Mouse (Mus musculus) ovary, postnatal 10 days (tissue): ENCODE results near the gene Gm14403.
"Not testable (repeated sequence)": the region's sequence is repeated elsewhere in the genome, so short reads cannot be mapped to it uniquely, and the experiment has no call there.

ENCODE experiments used
- DNase-seq: peaks from one replicate; pipeline ENCODE4 v3.0.0; 2022; ENCODE audit warnings: low spot score

Gm14403 gene

DNA sequence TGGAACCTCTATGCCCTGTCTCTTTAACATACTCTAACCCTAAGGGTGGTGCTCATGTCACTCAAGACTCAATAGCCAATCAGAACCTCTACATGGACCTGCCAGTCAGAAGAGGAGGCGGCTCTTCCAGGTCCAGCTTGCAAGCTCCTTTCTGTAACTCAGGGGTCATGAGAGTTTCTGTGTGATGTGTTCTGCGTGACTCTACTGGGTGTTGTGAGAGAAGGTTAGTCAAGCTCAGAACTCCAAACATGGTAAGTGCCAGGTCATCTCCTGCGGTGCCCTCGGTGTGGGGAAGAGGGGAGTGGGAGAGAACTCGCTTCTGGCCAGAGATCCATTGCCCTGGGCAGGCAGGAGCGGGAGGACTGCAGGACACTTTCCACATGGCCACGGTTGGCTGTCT, at the start of gene Gm14403:
TSS of gene Gm14403 (plus strand) at position 149 of the 400 bp plus-strand sequence.
- peak; percentile 53 for DNase-seq

DNA sequence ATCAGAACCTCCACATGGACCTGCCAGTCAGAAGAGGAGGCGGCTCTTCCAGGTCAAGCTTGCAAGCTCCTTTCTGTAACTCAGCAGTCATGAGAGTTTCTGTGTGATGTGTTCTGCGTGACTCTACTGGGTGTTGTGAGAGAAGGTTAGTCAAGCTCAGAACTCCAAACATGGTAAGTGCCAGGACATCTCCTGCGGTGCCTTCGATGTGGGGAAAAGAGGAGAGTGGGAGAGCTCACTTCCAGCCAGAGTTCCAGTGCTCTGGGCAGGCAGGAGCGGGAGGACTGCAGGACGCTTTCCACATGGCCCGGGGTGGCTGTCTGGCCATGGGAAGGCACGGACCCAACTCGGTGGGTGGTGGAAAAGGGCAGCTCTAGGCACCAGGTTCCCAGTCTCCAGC, 33.3 kb upstream of the Gm14403 start, which contains the start of gene Zfp970:
TSS of gene Zfp970 (plus strand) at position 58 of the 400 bp plus-strand sequence.
- DNase-seq, result not testable (repeated sequence)

DNA sequence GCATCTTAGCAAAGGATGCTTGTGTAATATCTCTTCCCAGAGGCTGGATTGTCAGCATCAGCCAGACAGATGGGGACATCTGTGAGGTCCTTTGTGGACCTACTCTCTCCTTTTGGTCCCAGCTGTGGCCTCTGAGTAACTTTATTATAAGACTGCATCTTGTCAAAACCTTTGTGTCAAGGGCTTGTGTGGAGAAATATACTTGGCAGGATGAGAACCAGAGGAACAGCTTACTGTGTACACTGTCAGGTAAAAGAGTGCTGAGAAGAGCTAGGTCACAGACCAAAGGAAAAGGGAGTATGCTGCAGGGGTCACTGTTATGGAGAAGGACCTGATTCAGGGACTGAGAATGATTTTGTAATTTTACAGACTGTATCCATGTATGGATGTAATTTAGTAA, 29.8 kb upstream of the Gm14403 start:
- DNase-seq, result not testable (repeated sequence)

DNA sequence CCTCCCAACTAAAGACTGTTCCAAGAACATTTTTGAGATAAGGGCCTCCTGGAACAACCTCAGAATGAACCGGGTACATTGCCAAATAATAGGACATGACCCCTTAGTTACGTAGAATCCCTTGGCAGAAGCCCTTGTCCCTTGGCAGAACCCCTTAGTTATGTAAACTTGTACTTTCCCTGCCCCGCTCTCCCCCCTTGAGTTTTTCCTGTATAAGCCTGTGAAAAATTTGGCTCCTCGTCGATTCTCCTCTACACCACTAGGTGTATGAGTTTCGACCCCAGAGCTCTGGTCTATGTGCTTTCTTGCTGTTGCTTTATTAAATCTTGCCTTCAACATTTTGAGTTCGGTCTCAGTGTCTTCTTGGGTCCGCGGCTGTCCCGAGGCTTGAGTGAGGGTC, 25.8 kb upstream of the Gm14403 start:
- not testable (repeated sequence) for DNase-seq

DNA sequence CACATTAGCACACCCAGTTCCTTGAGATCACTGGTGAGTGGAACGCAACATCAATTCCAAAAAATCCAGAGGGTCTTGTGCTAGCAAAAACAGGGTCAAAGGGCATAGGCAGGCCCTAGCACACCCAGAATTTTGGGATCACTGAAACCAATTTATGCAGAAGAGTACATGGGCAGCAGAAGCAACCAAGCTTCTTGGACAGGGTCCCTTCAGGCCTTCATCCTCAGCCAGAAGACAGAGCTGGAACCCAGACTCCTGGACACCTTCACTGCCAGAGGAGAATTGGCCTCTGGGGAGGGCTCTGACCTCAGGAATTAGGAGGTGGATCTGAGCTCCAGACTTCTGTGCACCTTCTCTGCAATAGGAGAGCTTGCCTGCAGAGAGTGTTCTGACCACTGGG, 16.0 kb upstream of the Gm14403 start:
- not testable (repeated sequence) for DNase-seq

DNA sequence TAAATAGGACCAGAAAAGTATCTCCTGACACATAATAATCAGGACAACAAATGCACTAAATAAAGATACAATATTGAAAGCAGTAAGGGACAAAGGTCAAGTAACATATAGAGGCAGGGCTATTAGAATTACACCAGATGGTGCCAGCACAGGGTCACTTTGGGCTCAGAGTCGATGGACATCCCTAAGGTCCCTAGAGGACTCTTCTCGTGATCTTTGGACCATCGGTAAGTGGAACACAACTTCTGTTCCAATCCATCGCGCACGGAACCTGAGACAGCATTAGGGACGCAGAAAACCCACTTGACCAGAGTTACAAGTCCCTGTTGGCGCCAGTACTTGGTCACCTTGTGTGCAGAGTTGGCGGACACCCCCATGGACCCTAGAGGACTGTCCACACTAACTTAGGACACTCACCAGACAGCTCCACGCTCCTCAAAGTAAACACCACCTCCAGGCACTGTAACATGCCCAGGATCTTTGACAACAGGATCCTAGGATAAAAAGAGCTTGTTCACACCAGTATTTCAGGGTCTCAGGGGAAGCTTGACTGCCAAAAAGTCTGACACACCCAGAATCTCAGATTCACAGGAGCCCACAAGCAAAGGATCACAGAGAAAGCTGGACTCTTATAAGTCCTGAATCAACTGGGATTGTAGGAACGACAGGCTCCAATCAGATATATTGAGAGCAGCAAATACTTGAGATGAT, 14.6 kb upstream of the Gm14403 start:
- not testable (repeated sequence) for DNase-seq

DNA sequence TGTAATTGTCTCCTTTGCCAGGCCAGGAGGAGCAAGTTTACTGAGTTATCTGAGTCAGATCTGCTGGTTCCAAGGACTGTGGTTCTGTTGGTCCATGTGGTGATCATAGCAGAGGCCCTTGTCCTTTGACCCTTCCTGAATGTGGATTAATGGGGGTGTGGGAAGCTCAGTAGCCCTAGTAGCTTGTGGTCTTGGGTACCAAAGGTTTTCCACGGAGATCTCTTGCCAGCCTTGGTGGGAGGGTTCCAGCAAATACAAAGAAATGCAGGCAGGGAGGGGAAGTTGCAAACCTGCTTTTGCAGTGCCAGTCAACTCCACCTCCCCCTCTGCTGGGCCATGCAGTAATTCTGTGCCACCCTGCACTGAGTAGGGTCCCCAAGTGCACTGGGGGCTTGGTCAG, 1.2 kb downstream of the Gm14403 start:
- not testable (repeated sequence) for DNase-seq

DNA sequence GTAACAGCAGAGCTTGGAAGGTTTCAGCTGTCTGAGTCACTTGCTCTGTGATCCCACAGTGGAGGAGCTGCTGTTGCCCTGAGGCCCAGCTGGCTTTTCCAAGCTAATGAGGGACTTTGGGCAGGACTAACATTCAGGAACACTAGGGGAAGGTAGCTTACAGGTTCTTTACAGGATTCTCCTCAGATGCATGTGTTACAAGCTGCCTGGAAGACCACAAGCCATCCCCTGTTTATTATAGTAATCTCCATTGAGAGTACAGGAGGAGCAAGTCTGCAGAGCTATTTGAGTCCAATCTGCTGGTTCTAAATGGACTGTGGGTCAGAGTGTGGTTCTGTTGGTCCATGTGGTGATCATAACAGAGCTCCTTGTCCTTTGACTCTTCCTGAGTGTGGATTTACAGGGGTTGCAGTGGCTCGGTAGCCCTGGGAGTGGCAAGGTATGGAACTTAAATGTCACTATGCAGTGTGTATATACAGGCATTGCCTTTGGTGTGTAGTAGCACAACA, 7.2 kb downstream of the Gm14403 start:
- not testable (repeated sequence) for DNase-seq

DNA sequence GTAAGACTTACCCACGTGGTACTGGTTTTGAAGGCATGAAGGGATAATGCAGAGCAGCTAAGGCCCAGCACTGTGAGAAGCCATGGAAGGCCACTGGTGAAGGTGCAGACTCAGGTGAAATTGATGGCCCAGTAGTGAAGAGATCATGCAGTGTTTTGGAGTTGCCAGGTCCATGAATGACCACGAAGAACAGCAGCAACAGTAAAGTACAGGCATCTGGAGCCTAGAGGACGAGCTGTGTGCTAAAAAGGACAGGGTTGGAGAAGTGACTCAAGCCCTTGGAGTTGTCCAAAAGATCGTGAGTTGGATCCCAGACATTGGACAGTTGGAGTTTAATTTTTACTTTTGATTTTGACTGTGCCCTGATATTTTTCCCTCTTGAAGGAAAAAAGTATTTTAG, 13.4 kb downstream of the Gm14403 start:
- DNase-seq, result not testable (repeated sequence)

DNA sequence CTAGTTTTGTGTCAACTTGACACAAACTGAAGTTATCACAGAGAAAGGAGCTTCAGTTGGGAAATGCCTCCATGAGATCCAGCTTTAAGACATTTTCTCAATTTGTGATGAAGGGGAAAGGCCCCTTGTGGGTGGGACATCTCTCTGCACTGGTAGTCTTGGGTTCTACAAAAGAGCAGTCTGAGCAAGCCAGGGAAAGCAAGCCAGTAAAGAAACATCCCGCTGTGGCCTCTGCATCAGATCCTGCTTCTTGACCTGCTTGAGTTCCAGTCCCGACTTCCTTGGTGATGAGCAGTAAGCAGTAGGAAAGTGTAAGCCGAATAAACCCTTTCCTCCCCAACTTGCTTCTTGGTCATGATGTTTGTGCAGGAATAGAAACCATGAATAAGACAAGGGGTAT, 14.0 kb downstream of the Gm14403 start:
- DNase-seq, result not testable (repeated sequence)

DNA sequence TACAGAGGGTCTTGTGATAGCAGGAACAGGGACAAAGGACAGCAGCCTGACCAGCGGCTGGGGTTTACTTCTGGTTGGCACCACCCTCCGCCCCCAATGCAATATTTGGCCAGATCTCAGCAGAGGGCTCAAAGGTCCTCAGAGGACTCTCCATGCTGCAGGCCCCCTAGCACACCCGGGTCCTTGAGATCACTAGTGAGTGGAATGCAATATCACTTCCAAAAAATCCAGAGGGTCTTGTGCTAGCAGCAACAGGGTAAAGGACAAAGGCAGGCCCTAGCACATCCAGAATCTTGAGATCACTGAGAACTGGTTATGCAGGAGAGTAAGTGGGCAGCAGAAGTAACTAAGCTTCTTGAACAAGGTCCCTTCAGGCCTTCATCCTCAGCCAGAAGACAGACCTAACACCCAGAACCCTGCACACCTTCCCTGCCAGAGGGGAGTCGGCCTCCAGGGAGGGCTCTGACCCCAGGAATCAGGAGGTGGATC, 16.0 kb downstream of the Gm14403 start:
- not testable (repeated sequence) for DNase-seq

DNA sequence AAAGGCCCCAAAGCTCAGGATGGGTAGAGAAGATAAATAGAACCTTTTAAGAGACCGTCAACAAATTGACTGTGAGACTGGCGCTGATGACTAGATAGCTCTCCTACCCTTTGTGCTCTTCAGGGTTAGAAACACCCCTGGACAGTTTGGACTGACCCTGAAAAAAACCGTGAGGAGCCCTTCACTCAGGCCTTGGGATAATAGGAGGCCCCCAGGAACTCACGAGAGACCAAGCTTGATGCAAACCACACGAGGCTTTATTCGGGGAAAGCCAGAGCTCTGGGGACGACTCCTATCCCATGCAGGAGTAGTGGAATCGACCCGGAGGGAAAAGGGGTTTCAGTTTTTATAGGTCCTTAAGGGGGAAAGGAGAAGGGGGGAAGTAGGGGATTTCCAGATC, 19.7 kb downstream of the Gm14403 start:
- DNase-seq, result not testable (repeated sequence)

DNA sequence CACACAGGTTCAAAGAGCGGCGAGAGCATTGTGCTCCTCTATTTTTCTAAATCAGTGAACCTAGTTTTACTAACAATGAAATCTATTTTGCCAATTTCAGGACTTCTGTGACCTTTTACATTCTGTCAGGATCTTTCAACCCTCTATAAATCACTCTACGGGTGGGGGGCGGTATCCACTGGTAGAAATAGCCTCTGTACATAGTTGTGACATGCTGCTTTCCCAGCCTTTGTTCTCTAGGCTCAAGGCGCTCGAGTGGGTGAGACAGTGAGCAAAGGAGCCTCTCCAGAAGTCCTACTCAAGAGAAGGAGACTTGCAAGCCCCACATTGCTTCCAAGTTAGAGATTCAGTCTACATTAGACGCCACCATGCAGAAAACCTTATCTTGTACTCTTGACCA, 20.3 kb downstream of the Gm14403 start:
- not testable (repeated sequence) for DNase-seq

DNA sequence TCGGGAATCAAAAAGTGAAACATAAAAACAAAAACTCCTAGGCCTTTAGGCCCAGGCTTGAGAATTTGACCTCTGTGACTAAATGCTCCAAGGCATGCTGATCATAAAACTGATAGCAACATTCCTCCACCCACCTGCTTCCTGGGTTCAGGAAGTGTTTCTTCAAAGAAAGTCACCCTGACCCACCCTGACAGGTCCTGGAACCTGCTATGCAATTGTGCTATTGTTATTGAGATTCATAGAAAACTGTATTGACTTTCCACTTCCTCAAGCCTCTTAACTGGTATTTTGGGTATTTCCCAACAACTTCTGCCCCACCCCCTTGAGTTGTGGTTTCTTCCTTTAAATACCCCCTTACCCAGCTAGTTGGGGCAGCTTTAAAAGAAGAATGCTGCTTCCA, 20.9 kb downstream of the Gm14403 start:
- not testable (repeated sequence) for DNase-seq

DNA sequence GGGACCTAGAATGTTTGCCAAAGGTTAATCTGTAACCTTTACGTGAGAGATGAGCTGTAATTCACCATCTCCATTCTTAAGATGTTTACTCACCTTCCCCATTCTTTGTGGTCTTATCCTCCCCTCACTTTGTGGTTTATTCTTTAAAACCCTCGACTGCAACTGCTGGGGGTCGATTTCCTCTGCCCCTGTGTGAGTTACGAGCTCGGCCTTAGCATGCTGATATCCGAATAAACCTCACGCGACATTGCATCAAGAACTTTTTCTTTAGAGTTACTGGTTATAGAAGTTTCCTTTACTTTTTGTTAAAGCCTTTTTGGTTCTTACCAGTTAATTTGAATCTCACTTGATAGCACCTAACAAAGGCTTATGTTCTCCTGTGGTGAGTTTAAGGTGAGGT, 22.0 kb downstream of the Gm14403 start:
- no peak for DNase-seq

DNA sequence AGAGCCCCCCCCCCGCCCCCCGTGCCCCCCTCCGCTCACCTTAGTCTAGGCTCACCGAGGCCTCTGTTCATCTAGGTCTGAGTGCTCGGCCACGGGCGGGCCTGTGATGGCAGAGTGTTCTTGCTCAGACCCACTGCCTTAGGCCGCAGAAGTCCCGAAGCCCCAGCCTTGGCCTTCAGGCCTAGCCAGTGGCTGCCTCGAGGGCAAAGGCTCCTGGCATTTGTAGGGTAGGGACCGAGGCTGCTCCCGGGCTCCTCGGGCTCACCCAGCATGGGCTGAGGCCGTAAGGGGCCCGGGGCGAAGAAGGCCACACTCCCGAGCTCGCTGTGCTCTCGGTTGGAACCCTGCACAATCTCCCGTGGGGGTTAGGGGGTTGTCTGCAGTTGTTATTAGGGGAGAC, 25.0 kb downstream of the Gm14403 start:
- DNase-seq, result no peak

DNA sequence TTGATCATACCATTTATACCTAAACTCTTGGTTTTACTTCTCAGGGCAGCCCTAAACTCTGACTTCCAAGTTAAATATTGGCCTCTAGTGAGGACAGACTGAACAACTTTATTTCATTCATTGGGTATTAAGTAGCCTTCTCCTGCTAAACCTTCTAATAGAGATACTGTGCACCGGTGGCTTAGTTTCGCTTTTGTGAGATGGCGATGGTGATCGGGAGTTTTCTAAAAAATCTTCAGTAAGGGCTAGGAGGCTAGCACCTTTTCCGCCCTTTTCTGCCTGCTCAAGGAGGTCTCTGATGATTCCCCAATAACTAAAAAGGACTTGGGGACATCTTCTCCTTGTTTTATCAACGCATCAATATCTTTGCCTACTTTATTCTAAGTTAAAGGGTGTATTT, 25.7 kb downstream of the Gm14403 start:
- not testable (repeated sequence) for DNase-seq

DNA sequence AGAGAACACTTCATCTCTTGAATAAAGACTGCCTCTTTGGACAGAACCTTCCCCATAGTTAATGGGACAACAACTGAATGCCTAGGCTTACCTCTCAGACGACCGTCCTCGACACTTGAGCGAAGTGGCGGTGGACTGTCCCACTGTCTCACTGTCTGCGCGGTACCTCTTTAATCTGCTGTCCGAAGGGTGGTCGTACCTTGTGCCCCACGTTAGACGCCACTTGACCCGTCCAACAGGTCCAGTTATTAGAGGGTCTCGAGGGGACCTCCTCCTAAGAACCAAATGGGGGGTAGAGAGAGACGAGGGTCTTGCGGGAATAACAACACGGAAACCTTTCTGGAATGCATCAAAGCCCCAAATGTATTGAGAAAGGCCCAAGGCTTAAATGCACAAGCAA, 26.2 kb downstream of the Gm14403 start:
- DNase-seq, result not testable (repeated sequence)

DNA sequence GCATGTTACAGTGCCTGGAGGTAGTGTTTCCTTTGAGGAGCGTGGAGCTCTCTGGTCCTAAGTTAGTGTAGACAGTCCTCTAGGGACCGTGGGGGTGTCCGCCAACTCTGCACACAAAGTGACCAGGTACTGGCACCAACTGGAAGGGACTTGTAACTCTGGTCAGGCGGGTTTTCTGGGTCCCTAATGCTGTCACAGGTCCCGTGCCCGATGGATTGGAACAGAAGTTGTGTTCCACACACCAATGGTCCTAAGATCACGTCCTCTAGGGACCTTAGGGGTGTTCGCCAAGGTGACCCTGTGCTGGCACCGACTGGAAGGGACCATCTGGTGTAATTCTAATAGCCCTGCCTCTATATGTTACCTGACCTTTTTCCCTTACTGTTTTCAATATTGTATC, 37.9 kb downstream of the Gm14403 start:
- DNase-seq, result no peak

DNA sequence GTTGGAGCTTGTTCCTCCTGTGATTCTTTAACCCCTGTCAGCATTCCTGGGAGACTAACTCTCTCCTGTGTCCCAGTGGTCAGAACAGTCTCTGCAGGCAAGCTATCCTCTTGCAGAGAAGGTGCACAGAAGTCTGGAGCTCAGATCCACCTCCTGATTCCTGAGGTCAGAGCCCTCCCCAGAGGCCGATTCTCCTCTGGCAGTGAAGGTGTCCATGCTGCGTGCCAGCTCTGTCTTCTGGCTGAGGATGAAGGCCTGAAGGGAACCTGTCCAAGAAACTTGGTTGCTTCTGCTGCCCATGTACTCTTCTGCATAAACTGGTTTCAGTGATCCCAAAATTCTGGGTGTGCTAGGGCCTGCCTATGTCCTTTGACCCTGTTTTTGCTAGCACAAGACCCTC, 39.1 kb downstream of the Gm14403 start:
- not testable (repeated sequence) for DNase-seq

DNA sequence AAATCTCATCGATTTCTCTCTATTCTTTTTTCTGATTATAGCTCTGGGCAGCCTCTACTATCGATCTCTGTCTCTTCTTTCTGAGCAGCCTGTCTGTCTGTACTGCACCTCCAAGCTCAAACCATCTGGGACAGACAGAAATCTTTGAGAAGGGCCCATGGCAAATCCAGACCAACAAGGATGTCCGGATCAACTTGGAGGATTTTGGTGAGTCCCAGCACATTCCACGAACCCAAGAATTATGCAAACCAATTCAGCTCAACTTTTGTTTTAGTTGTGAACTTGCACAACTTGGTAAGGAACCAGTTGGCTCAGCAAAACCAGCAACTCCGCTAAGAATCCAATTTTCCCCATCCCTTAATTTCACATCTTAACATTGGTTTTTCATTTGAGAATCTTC, 39.7 kb downstream of the Gm14403 start:
- DNase-seq, result not testable (repeated sequence)

DNA sequence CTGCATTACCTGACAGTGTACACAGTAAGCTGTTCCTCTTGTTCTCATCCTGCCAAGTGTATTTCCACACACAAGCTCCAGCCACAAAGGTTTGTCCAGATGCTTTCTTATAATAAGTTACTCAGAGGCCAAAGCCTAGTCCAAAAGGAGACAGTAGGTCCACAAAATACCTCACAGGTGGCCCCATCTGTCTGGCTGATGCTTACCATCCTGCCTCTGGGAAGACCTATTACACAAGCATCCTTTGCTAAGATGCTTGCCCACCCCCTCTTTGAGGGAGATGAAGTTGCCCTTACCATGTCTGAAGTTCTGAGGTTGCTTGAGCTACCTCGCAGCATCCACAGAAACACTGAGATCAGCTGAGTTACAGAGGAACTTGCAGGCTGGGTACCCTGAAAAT, 57.2 kb downstream of the Gm14403 start:
- not testable (repeated sequence) for DNase-seq
